Mouse (Mus musculus) ES-Bruce4 (cell line): ENCODE data around the gene Trdmt1. TPM values are rescaled to one million over a fixed set of nuclear protein-coding genes. Genes with fewer than 3 reads are reported as not detected.

ENCODE experiments used
- H3K27ac ChIP-seq: 2 replicates; pipeline ENCODE4 v1.5.1; 2012; ENCODE audit warnings: low read length, inconsistent platforms; ENCODE audit not compliant: insufficient read depth
- H3K27me3 ChIP-seq: 2 replicates; pipeline ENCODE4 v1.6.1; 2012; ENCODE audit warnings: mild to moderate bottlenecking, low read length, inconsistent platforms; ENCODE audit not compliant: control insufficient read depth, poor library complexity, insufficient read depth, severe bottlenecking
- H3K36me3 ChIP-seq: 2 replicates; pipeline ENCODE4 v1.6.1; 2012; ENCODE audit warnings: inconsistent platforms, mild to moderate bottlenecking, low read length, moderate library complexity; ENCODE audit not compliant: control insufficient read depth, poor library complexity, insufficient read depth, severe bottlenecking
- H3K4me1 ChIP-seq: one replicate; pipeline ENCODE4 v1.8.1; 2011; ENCODE audit warnings: low read length; ENCODE audit not compliant: control insufficient read depth, insufficient read depth
- H3K4me3 ChIP-seq: 2 replicates; pipeline ENCODE4 v1.5.1; 2011; ENCODE audit warnings: low read depth, mild to moderate bottlenecking, low read length
- H3K9ac ChIP-seq: 2 replicates; pipeline ENCODE4 v1.6.1; 2012; ENCODE audit warnings: low read depth, mild to moderate bottlenecking, inconsistent platforms; ENCODE audit not compliant: poor library complexity, severe bottlenecking
- H3K9me3 ChIP-seq: replicated peaks from 2 replicates; pipeline ENCODE4 v1.6.1; 2012; ENCODE audit warnings: mild to moderate bottlenecking, low read length, inconsistent platforms; ENCODE audit not compliant: control insufficient read depth, poor library complexity, insufficient read depth, severe bottlenecking
- CTCF ChIP-seq: IDR thresholded peaks from one replicate; pipeline ENCODE4 v1.8.1; 2011; ENCODE audit warnings: low read depth, low read length
- EP300 ChIP-seq: IDR thresholded peaks from 2 replicates; pipeline ENCODE4 v1.6.1; 2011; ENCODE audit warnings: low read depth, low read length; ENCODE audit not compliant: insufficient read depth
- POLR2A ChIP-seq: IDR thresholded peaks from one replicate; pipeline ENCODE4 v1.8.1; 2011; ENCODE audit warnings: low read length; ENCODE audit not compliant: insufficient read depth
- polyA plus RNA-seq: library from polyadenylated mRNA; stranded (reverse); fragments of >200 nt; gene quantifications from 2 replicates; pipeline ENCODE4 v1.2.4, GENCODE M21; 2011; ENCODE audit warnings: low read depth; ENCODE audit not compliant: missing spikeins, insufficient read depth, insufficient read length

Gene Trdmt1
- polyA plus RNA-seq, 1 experiment: 14.9 TPM

DNA sequence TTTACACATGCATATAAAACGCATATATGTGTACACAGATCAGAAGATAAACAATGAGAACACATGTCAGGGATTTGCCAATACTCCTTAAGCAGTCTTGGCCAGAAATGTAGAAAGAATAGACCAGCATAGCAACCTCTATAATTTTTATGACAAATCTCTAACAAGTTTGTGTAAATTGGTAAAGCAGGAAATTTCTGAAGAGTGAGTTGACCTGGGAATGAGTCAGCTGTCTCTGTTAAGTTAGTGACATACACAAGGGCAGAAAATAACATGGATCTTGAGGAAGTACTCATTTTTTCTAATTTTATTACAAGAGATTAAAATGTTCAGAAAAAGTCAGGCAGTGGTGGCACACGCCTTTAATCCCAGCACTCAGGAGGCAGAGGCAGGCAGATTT lies 18.3 kb downstream of the Trdmt1 start:
- TF ChIP-seq EP300: no peak
- no peak for TF ChIP-seq CTCF
- TF ChIP-seq POLR2A: no peak
- Histone ChIP-seq H3K9me3 (no peaks in the 10 kb centered on the region), H3K27me3 (no peaks in the 10 kb centered on the region), H3K27ac (no peak overlapping the region), H3K4me3 (no peak overlapping the region), H3K4me1 (no peaks in the 10 kb centered on the region), H3K36me3 (no peaks in the 10 kb centered on the region), H3K9ac (no peak overlapping the region)

DNA sequence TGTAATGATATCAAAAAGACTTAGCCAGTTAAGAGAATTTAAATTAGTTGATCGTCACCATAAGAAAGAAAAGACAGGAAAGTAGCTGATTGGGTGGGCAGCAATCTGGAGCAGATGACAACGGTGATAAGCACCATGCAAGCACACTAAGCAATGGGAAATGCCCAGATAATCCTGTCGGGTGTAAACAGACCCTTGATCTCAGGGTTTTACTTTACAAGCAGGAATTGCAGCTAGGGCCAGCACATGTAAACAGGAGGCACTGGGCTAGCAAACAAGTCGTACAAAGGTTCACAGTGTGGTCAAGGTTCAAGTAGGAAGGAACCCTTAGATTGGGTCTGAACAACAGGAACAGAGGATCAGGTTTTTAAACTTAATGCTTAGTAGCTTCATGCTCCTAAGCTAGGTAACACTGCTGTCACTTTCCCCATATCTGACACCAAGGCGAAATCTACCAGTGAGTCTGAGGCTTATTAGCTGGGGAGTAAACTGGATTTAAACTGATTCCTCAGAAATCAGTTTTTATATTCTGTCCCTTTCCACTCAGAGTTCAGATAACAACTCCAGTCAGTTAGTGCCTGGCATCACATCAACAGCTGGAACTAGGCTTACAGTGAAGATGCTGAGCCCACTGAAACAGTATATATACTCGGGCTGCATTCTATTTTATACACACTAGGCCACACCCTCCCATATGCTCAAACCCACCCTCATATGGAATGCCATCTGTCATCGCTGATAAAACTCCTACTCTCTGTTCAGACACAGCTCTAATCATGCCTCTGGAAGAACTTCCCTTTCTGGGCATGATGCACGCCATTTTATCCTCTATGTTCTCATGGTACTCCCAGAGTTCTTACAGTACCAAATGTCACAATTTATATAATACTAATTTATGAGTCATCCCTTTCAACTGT lies 20.7 kb downstream of the Trdmt1 start:
- no peak for TF ChIP-seq CTCF
- TF ChIP-seq EP300: no peak
- no peak overlapping the region for H3K9ac ChIP-seq
- no peaks in the 10 kb centered on the region for H3K9me3 ChIP-seq
- H3K4me1 ChIP-seq: no peaks in the 10 kb centered on the region
- no peak overlapping the region for H3K27ac ChIP-seq
- H3K27me3 ChIP-seq: no peaks in the 10 kb centered on the region
- no peaks in the 10 kb centered on the region for H3K36me3 ChIP-seq
- no peak overlapping the region for H3K4me3 ChIP-seq

DNA sequence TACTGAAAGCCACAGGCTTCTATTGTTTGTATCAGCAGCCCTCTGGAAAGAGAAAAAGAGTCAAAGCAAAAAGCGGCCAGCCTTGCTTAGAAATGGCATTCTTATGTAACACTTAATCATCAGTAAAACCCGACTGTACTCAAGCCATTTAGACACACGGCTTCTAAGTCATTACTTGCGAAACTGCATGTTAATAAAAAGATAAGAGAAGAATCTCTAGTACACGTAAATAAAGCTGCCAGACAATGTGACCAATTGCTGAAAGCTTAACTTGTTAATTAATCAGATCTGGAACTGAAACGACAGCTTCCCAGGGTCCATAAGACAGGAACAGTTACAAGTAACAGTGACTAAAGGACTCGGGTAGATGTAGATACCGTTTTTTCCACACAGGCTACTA lies 22.4 kb downstream of the Trdmt1 start:
- no peaks in the 10 kb centered on the region for H3K4me1 ChIP-seq
- H3K9me3 ChIP-seq: no peaks in the 10 kb centered on the region
- H3K27ac ChIP-seq: no peak overlapping the region
- H3K9ac ChIP-seq: no peak overlapping the region
- no peak overlapping the region for H3K4me3 ChIP-seq
- H3K27me3 ChIP-seq: no peaks in the 10 kb centered on the region
- H3K36me3 ChIP-seq: no peaks in the 10 kb centered on the region
- no peak for TF ChIP-seq CTCF
- TF ChIP-seq EP300: no peak
- no peak for TF ChIP-seq POLR2A

DNA sequence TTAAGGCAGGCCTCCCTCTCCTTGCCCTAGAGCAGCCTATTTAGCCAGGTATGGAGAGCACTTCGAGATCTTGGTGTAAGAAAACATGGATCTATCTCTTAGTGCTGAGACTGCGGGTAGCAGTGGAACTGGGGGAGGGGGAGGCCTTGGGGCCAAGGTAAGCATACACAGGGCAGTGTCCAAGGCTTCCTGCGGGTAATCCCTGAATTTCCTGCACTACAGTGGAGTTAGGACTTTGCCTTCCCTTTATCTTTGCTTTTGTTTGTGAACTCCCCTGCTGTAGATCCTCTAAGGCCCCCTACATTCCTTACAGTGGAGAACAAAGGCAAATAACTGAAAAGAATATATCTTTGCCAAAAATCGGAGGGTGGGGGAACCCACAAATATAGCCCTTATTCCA lies 29.5 kb downstream of the Trdmt1 start:
- H3K9me3 ChIP-seq: no peaks in the 10 kb centered on the region
- no peaks in the 10 kb centered on the region for H3K36me3 ChIP-seq
- H3K4me1 ChIP-seq: no peaks in the 10 kb centered on the region
- no peak overlapping the region for H3K9ac ChIP-seq
- H3K27me3 ChIP-seq: no peaks in the 10 kb centered on the region
- H3K4me3 ChIP-seq: no peak overlapping the region
- TF ChIP-seq CTCF (no peak), POLR2A (no peak), EP300 (no peak)
- no peak overlapping the region for H3K27ac ChIP-seq

DNA sequence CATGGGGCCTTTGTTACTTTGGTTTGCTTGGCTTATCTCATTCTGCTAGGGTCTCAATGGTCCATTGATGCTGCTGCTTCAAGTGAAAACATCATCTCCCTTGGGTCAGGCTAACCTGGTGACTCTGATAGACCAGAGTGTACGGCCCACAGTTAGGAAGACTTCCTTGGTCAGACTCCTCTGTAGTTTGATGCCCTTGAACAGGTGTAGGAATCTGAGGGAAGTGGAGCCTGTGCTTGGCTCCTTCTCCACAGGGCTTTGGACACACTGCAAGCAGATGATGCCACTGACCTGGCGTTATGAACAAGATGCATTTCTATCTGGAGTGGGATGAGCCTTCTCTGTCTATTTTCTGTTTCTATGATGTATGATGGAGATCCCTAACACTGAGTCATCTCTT lies 41.8 kb downstream of the Trdmt1 start:
- H3K27ac ChIP-seq: no peak overlapping the region
- no peak for TF ChIP-seq POLR2A
- no peak for TF ChIP-seq CTCF
- no peak for TF ChIP-seq EP300
- no peaks in the 10 kb centered on the region for H3K27me3 ChIP-seq
- H3K36me3 ChIP-seq: no peaks in the 10 kb centered on the region
- H3K4me3 ChIP-seq: no peak overlapping the region
- no peaks in the 10 kb centered on the region for H3K4me1 ChIP-seq
- H3K9me3 ChIP-seq: no peaks in the 10 kb centered on the region
- no peak overlapping the region for H3K9ac ChIP-seq

DNA sequence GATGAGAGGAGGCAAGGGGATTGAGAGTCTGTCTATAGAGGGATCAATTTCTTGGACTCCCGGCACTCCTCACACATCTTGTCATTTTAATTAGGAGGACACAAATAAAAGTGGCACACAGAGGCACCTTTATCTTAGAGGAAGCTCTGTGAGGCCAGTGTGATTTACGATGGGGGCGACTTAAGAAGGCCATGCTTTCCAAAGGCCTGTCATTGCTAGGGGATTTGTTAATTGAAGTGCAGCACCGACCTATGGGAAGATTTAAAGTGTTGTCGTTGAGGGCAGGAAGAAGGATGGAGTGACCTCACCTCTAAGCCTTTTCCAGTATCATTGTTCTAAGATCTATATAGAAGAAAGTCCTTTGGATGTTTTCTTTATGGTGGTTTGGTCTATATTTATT lies 42.9 kb downstream of the Trdmt1 start:
- no peaks in the 10 kb centered on the region for H3K36me3 ChIP-seq
- H3K27ac ChIP-seq: no peak overlapping the region
- TF ChIP-seq POLR2A: no peak
- no peak for TF ChIP-seq CTCF
- TF ChIP-seq EP300: no peak

More for the DNA sequence above, 42.9 kb downstream of the Trdmt1 start:
- H3K9ac ChIP-seq: no peak overlapping the region
- no peak overlapping the region for H3K4me3 ChIP-seq
- no peaks in the 10 kb centered on the region for H3K4me1 ChIP-seq
- no peaks in the 10 kb centered on the region for H3K9me3 ChIP-seq
- no peaks in the 10 kb centered on the region for H3K27me3 ChIP-seq
